Mouse (Mus musculus) myocyte (in vitro differentiated cells): ENCODE data around the gene Spg21.

Experiments
- MAX ChIP-seq: IDR thresholded peaks from one replicate; pipeline ENCODE4 v1.6.1; 2011; ENCODE audit warnings: low read depth, mild to moderate bottlenecking, control low read depth
- MYOG ChIP-seq, 3 experiments: IDR thresholded peaks; one replicate each; pipeline ENCODE4 v1.6.1; 2011; ENCODE audit warnings: control low read depth in 2 of 3, low read depth in 2 of 3, mild to moderate bottlenecking in 2 of 3; ENCODE audit not compliant: insufficient read length in 2 of 3, control insufficient read depth in 1 of 3, insufficient read depth in 1 of 3
- POLR2A ChIP-seq: IDR thresholded peaks from one replicate; pipeline ENCODE4 v1.6.1; 2011; ENCODE audit warnings: low read depth, mild to moderate bottlenecking, control low read depth, moderate library complexity; ENCODE audit not compliant: insufficient read length
- POLR2AphosphoS2 ChIP-seq: IDR thresholded peaks from one replicate; pipeline ENCODE4 v1.6.1; 2011; ENCODE audit warnings: low read depth, control low read depth; ENCODE audit not compliant: insufficient read length
- TCF12 ChIP-seq: IDR thresholded peaks from one replicate; pipeline ENCODE4 v1.6.1; 2011; ENCODE audit warnings: mild to moderate bottlenecking, control low read depth; ENCODE audit not compliant: poor library complexity, insufficient read depth, severe bottlenecking
- USF1 ChIP-seq: IDR thresholded peaks from one replicate; pipeline ENCODE4 v1.6.1; 2011; ENCODE audit warnings: low read depth, mild to moderate bottlenecking, control low read depth, moderate library complexity

DNA sequence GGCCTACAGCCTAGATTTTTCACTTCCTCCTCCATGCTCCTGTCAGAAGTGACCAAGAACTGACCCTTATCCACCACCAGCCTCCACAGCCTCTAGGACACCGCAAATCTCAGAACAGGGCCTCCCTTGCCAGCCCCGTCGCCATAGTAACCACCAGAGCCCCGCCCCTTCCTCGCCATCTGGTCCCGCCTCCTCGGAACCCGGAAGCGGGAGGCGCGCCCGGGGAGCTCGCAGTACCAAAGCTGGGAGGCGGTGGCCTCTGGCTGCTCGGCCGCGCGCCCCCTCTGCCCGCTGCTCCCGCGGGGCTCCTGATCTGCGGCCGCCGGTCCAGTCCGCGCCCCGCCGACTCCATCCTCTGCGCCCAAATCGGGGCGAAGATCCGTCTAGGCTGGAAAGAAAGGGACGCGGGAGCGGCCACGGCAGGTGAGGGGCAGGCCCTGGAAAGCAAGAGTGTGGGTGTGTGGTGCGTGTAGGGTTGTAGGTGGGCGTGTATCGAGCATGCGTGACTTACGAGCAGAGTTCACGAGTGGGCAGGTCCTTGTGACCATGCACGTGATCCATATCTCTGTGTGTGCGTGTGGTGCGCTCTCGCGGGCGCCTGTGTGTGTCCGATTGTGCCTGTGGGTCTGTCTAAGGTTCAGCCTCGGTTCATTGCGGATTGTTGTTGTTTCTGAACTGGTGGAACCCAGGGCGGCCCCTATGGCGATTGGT, at the start of gene Spg21:
- no peak for TF ChIP-seq TCF12
- TF ChIP-seq POLR2A, result peak; percentile 57
- TF ChIP-seq POLR2AphosphoS2, result no peak
- TF ChIP-seq MYOG (IDR thresholded peaks at IDR 0.05; ENCODE audit: control insufficient read depth in 1 of 3, insufficient read depth in 1 of 3, insufficient read length in 2 of 3, low read depth in 2 of 3), result no peak
- peak; percentile 46 for TF ChIP-seq USF1
- TF ChIP-seq MAX, result no peak
